Mouse (Mus musculus) embryonic facial prominence, embryonic 12.5 days (tissue): ENCODE measurements around the gene Atf6. TPM values are rescaled to one million over a fixed set of nuclear protein-coding genes. Genes with fewer than 3 reads are reported as not detected.
A peak's percentile ranks its signal among the peaks of the same experiment; 100 is the strongest.

Experiments
- ATAC-seq: fragments of 200-750 bp; cut with Nextera tagmentation; 2 replicates; pipeline ENCODE4 v1.8.0; 2017; ENCODE audit not compliant: insufficient number of reproducible peaks, insufficient read depth, low FRiP score, low TSS enrichment
- H3K27ac ChIP-seq: fragments of 300-500 bp; sonication (generic); 2 replicates; pipeline ENCODE4 v1.5.1; 2016; ENCODE audit warnings: mild to moderate bottlenecking
- H3K27me3 ChIP-seq: fragments of 300-500 bp; sonication (generic); 2 replicates; pipeline ENCODE4 v1.6.1; 2016; ENCODE audit warnings: mild to moderate bottlenecking, moderate library complexity
- H3K36me3 ChIP-seq: fragments of 300-500 bp; sonication (generic); 2 replicates; pipeline ENCODE4 v1.6.1; 2016; ENCODE audit warnings: mild to moderate bottlenecking
- H3K4me1 ChIP-seq: fragments of 300-500 bp; sonication (generic); 2 replicates; pipeline ENCODE4 v1.6.1; 2016
- H3K4me2 ChIP-seq: fragments of 300-500 bp; sonication (generic); replicated peaks from 2 replicates; pipeline ENCODE4 v1.6.1; 2016; ENCODE audit warnings: mild to moderate bottlenecking, moderate library complexity
- H3K4me3 ChIP-seq: fragments of 300-500 bp; sonication (generic); 2 replicates; pipeline ENCODE4 v1.5.1; 2016; ENCODE audit warnings: mild to moderate bottlenecking
- H3K9ac ChIP-seq: fragments of 300-500 bp; sonication (generic); 2 replicates; pipeline ENCODE4 v1.6.1; 2016; ENCODE audit warnings: mild to moderate bottlenecking, moderate library complexity
- H3K9me3 ChIP-seq: fragments of 300-500 bp; sonication (generic); 2 replicates; pipeline ENCODE4 v1.6.1; 2016; ENCODE audit warnings: mild to moderate bottlenecking, moderate library complexity
- WGBS: fragments of 180-500 bp; shearing (Covaris S2); methylation state at CpG from one replicate; pipeline ENCODE4 v1.1.7; 2016; 5-methylcytosine and 5-hydroxymethylcytosine counted together
- polyA plus RNA-seq: library from polyadenylated mRNA; unstranded; fragments of >200 nt; fragmentation: Nextera tagmentation; extraction: Ambion mirVana; gene quantifications from 2 replicates; pipeline ENCODE4 v1.2.1, GENCODE M21; 2016

Atf6 gene
- polyA plus RNA-seq, 1 experiment from 2014 or later: 9.1 TPM

GRCm38 (mm10) chr1:170898413-170899075 is 31.0 kb upstream of the Atf6 start:
- H3K36me3 ChIP-seq: no peaks in the 10 kb centered on the region
- H3K4me1 ChIP-seq: no peaks in the 10 kb centered on the region
- H3K27ac ChIP-seq: no peak overlapping the region
- ATAC-seq: no peak
- H3K4me2 ChIP-seq: no peak overlapping the region
- no peak overlapping the region for H3K9ac ChIP-seq
- no peaks in the 10 kb centered on the region for H3K9me3 ChIP-seq
- H3K27me3 ChIP-seq: no peaks in the 10 kb centered on the region
- WGBS: 74% methylated on average over 16 of the region's 16 CpGs
- no peak overlapping the region for H3K4me3 ChIP-seq

DNA sequence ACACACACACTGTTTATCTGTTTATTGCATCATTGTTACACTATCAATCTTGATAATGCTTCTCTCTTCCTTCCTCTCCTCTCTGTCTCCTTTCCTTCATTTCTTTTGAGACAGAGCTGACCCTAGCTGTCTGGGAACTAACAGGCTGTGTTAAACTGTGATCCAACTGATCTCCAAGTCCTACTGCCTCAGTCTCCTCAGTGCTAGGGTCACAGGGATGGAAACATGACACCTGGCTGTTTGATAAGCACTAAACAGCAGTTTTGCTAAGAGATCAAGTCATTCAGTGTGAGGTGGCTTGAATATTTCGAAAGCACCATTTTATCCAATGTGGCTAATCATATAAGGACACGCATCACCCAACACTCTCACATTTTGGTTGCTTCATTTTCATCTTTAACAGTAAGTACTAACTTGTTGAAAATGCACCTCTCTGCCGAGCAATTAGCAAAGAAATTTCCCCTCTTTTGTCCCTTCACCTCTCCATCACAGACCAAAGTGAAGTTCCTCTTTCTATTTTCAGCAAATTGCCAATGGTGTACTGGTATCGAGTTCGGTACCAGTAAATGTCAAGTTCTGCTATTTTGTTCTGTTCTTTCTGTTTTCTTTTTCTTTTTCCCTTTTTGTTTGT is 29.2 kb upstream of the Atf6 start:
- WGBS: 78% methylated on average over 5 of the region's 5 CpGs
- Histone ChIP-seq H3K4me3 (no peak overlapping the region), H3K36me3 (no peaks in the 10 kb centered on the region), H3K9ac (no peak overlapping the region), H3K4me2 (no peak overlapping the region), H3K27me3 (no peaks in the 10 kb centered on the region), H3K27ac (no peak overlapping the region), H3K9me3 (no peaks in the 10 kb centered on the region), H3K4me1 (no peaks in the 10 kb centered on the region)
- ATAC-seq: no peak

- 58% methylated on average over 9 of the region's 9 CpGs for WGBS
- H3K36me3 ChIP-seq: no peaks in the 10 kb centered on the region
- H3K4me2 ChIP-seq: no peak overlapping the region
- no peaks in the 10 kb centered on the region for H3K4me1 ChIP-seq
- ATAC-seq: no peak
- no peaks in the 10 kb centered on the region for H3K9me3 ChIP-seq
- H3K27me3 ChIP-seq: no peaks in the 10 kb centered on the region
- no peak overlapping the region for H3K4me3 ChIP-seq
- H3K9ac ChIP-seq: no peak overlapping the region
- H3K27ac ChIP-seq: no peak overlapping the region
Measured at GRCm38 (mm10) chr1:170894603-170895602, 27.3 kb upstream of the Atf6 start.

DNA sequence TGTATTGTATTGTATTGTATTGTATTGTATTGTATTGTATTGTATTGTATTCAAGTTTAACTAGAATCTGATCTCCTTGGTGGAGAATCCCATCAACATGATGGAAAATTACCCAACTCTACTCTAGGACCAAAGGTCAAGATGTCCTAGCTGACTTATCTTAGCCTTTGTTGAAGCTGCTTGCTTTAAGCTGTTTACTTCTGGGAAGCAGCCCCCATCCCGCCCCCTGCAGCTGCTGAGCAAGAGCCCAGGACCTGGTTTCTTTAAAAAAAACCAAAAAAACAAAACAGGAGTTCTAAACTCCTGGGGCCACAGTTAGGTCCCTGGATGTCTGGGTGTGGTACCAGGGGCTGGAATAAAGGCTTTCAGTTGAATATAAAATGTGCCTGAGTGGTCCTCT is 24.7 kb upstream of the Atf6 start:
- no peaks in the 10 kb centered on the region for H3K36me3 ChIP-seq

GRCm38 (mm10) chr1:170891646-170892045 is 24.1 kb upstream of the Atf6 start:
- H3K4me1 ChIP-seq: no peaks in the 10 kb centered on the region
- no peak overlapping the region for H3K27ac ChIP-seq
- H3K4me2 ChIP-seq: no peak overlapping the region
- WGBS: 62% methylated on average over 2 of the region's 2 CpGs
- H3K9ac ChIP-seq: no peak overlapping the region
- H3K27me3 ChIP-seq: no peaks in the 10 kb centered on the region
- H3K36me3 ChIP-seq: no peaks in the 10 kb centered on the region
- no peak overlapping the region for H3K4me3 ChIP-seq
- H3K9me3 ChIP-seq: no peaks in the 10 kb centered on the region
- no peak for ATAC-seq

More for the DNA sequence above, 24.7 kb upstream of the Atf6 start:
- Histone ChIP-seq H3K4me2 (no peak overlapping the region), H3K9ac (no peak overlapping the region), H3K4me1 (no peaks in the 10 kb centered on the region), H3K4me3 (no peak overlapping the region), H3K27me3 (no peaks in the 10 kb centered on the region), H3K9me3 (no peaks in the 10 kb centered on the region), H3K27ac (no peak overlapping the region)
- 68% methylated on average over 1 of the region's 1 CpGs for WGBS
- no peak for ATAC-seq

DNA sequence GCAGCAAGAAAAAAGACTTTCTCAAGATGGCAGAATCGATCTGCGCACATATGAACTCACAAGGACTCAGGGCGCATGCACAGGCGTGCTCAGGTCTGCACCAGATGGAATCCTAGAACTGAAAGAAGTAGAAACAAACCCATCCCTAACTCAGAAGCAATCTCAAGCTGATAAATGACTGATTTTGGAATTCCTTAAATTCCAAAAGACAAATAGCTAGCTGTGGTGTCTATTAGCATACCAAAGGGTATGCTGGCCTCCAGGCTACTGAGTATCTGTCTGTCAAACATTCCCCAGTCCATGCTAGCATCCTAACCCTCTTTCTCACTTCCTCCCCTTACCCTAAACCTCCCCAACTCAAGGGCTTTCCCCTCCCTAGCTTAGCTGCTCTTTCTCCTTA is 21.7 kb upstream of the Atf6 start:
- no peak for ATAC-seq
- 73% methylated on average over 4 of the region's 4 CpGs for WGBS

GRCm38 (mm10) chr1:170886044-170886458 is 18.5 kb upstream of the Atf6 start:
- Histone ChIP-seq H3K4me3 (no peak overlapping the region), H3K9ac (no peak overlapping the region), H3K4me1 (peaks cover 8% of the 10 kb centered on the region), H3K36me3 (peaks cover 8% of the 10 kb centered on the region), H3K4me2 (no peak overlapping the region), H3K27ac (no peak overlapping the region), H3K27me3 (no peaks in the 10 kb centered on the region), H3K9me3 (no peaks in the 10 kb centered on the region)
- ATAC-seq: no peak
- 50% methylated on average over 6 of the region's 6 CpGs for WGBS

More for the DNA sequence above, 21.7 kb upstream of the Atf6 start:
- no peaks in the 10 kb centered on the region for H3K36me3 ChIP-seq
- H3K27me3 ChIP-seq: no peaks in the 10 kb centered on the region
- no peak overlapping the region for H3K27ac ChIP-seq
- peaks cover 2% of the 10 kb centered on the region for H3K4me1 ChIP-seq
- H3K9ac ChIP-seq: no peak overlapping the region
- H3K4me2 ChIP-seq: no peak overlapping the region
- H3K4me3 ChIP-seq: no peak overlapping the region
- H3K9me3 ChIP-seq: no peaks in the 10 kb centered on the region

DNA sequence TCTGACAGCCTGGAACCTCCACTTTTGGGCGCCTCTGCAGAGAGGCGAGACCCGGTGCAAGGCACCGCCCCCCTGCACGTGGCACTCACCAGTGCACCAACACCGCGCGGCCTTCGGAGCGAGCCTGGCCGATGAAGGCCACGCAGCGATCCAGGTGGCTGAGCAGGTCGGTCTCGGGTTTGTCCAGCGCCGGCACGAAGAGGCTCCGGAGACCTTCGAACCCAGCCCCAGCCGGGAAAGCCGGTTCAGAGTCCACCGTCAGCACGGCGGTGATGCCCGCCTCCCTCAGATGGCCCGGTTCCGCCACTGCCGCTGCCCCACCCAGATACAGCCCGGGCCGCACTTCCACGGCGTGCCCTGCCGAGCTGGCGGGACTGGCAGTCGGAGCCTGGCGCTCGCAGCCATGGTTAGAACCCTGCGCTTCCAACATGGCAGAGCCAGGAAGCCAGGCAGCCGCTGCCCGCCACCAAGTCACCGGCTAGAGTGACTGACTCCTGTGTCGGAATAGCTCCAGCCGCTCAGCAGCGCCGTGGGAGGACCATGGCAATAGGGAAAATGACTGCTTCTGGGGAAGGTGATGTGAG is 17.5 kb upstream of the Atf6 start, which contains the start of the genes Gm26620 and Dusp12:
Gm26620 (plus strand) TSS at position 88 of the 584 bp plus-strand sequence.
Dusp12 (minus strand) TSS at position 563 of the 584 bp plus-strand sequence.
- H3K9me3 ChIP-seq: no peaks in the 10 kb centered on the region
- peak within 1 kb of the TSS; percentile 60 for H3K4me2 ChIP-seq
- peaks cover 8% of the 10 kb centered on the region for H3K4me1 ChIP-seq
- H3K36me3 ChIP-seq: peaks cover 17% of the 10 kb centered on the region
- peak within 1 kb of the TSS; percentile 89 for H3K4me3 ChIP-seq
- WGBS: under 1% methylated on average over 46 of the region's 46 CpGs
- no peaks in the 10 kb centered on the region for H3K27me3 ChIP-seq
- peak within 1 kb of the TSS; percentile 87 for H3K9ac ChIP-seq
- H3K27ac ChIP-seq: peak within 1 kb of the TSS; percentile 83
- ATAC-seq: peak; percentile 84

GRCm38 (mm10) chr1:170884390-170884789 is 16.8 kb upstream of the Atf6 start:
- Histone ChIP-seq H3K4me3 (peak overlapping the region; percentile 89), H3K36me3 (peaks cover 21% of the 10 kb centered on the region), H3K27me3 (no peaks in the 10 kb centered on the region), H3K4me1 (peaks cover 8% of the 10 kb centered on the region), H3K9ac (peak overlapping the region; percentile 87), H3K9me3 (no peaks in the 10 kb centered on the region), H3K27ac (no peak overlapping the region), H3K4me2 (peak overlapping the region; percentile 60)
- no peak for ATAC-seq
- WGBS: 23% methylated on average over 8 of the region's 8 CpGs

GRCm38 (mm10) chr1:170882915-170883485 is 15.4 kb upstream of the Atf6 start:
- no peak for ATAC-seq
- H3K27ac ChIP-seq: no peak overlapping the region
- H3K9me3 ChIP-seq: no peaks in the 10 kb centered on the region
- peaks cover 26% of the 10 kb centered on the region for H3K36me3 ChIP-seq
- 90% methylated on average over 5 of the region's 5 CpGs for WGBS
- H3K4me3 ChIP-seq: no peak overlapping the region
- H3K4me2 ChIP-seq: no peak overlapping the region
- no peaks in the 10 kb centered on the region for H3K27me3 ChIP-seq
- no peak overlapping the region for H3K9ac ChIP-seq
- peaks cover 8% of the 10 kb centered on the region for H3K4me1 ChIP-seq

- H3K9ac ChIP-seq: no peak overlapping the region
Measured at GRCm38 (mm10) chr1:170876906-170877305, 9.3 kb upstream of the Atf6 start.

More at GRCm38 (mm10) chr1:170876906-170877305, 9.3 kb upstream of the Atf6 start:
- ATAC-seq: no peak
- H3K27ac ChIP-seq: no peak overlapping the region
- no peak overlapping the region for H3K4me3 ChIP-seq
- peaks cover 56% of the 10 kb centered on the region for H3K36me3 ChIP-seq
- H3K27me3 ChIP-seq: no peaks in the 10 kb centered on the region
- no peaks in the 10 kb centered on the region for H3K4me1 ChIP-seq
- H3K4me2 ChIP-seq: no peak overlapping the region
- 96% methylated on average over 5 of the region's 5 CpGs for WGBS
- H3K9me3 ChIP-seq: no peaks in the 10 kb centered on the region
